Mouse (Mus musculus) lung, postnatal 0 days (tissue): ENCODE measurements around the gene Rab31.

Experiments used
- CTCF ChIP-seq: IDR thresholded peaks from 2 replicates; pipeline ENCODE4 v1.5.1; 2016; ENCODE audit warnings: antibody characterized with exemption, mild to moderate bottlenecking
- EP300 ChIP-seq: IDR thresholded peaks from 2 replicates; pipeline ENCODE4 v1.6.1; 2016; ENCODE audit warnings: antibody characterized with exemption, mild to moderate bottlenecking, control low read depth

- TF ChIP-seq CTCF: no peak
- peak; percentile 64 for TF ChIP-seq EP300
Observed at GRCm38 (mm10) chr17:65662662-65663061, 109.9 kb downstream of the Rab31 start.
